Mouse (Mus musculus) small intestine, adult 2 months (tissue): ENCODE data around the gene Naa38. TPM values are rescaled to one million over a fixed set of nuclear protein-coding genes. Genes with fewer than 3 reads are reported as not detected.

ENCODE experiments used
- H3K27ac ChIP-seq: fragments of 200-500 bp; 2 replicates; pipeline ENCODE4 v1.5.1; 2012; ENCODE audit warnings: low read depth, low read length, control low read depth, inconsistent platforms; ENCODE audit not compliant: insufficient read depth
- H3K27me3 ChIP-seq: fragments of 200-500 bp; 2 replicates; pipeline ENCODE4 v1.6.1; 2012; ENCODE audit warnings: mild to moderate bottlenecking, moderate library complexity, low read length, inconsistent platforms; ENCODE audit not compliant: control insufficient read depth, insufficient read depth
- H3K36me3 ChIP-seq: fragments of 200-500 bp; 2 replicates; pipeline ENCODE4 v1.6.1; 2012; ENCODE audit warnings: mild to moderate bottlenecking, low read length, control low read depth, inconsistent platforms; ENCODE audit not compliant: control insufficient read depth, insufficient read depth
- H3K4me1 ChIP-seq: fragments of 200-500 bp; 2 replicates; pipeline ENCODE4 v1.6.1; 2012; ENCODE audit warnings: low read length, inconsistent platforms, mixed read lengths; ENCODE audit not compliant: control insufficient read depth, insufficient read depth, insufficient read length
- H3K4me3 ChIP-seq: fragments of 200-500 bp; 2 replicates; pipeline ENCODE4 v1.5.1; 2012; ENCODE audit warnings: low read depth, mild to moderate bottlenecking, control low read depth, inconsistent platforms, low read length, moderate library complexity
- CTCF ChIP-seq: fragments of 200-500 bp; IDR thresholded peaks from 2 replicates; pipeline ENCODE4 v1.5.1; 2012; ENCODE audit warnings: low read depth, mild to moderate bottlenecking, control low read depth, inconsistent platforms, low read length, moderate library complexity, mixed read lengths; ENCODE audit not compliant: insufficient replicate concordance, insufficient read length; ENCODE audit errors: extremely low read depth
- POLR2A ChIP-seq: fragments of 200-500 bp; IDR thresholded peaks from 2 replicates; pipeline ENCODE4 v1.6.1; 2012; ENCODE audit warnings: low read depth, mild to moderate bottlenecking, control low read depth, inconsistent platforms, low read length, moderate library complexity
- WGBS: fragments of 180-500 bp; shearing (Covaris S2); methylation state at CpG from one replicate; pipeline ENCODE4 v1.1.7; 2018; 5-methylcytosine and 5-hydroxymethylcytosine counted together
- polyA plus RNA-seq: library from polyadenylated mRNA; depleted of rRNA; stranded (reverse); fragments of >200 nt; gene quantifications from 2 replicates; pipeline ENCODE4 v1.2.3, GENCODE M21; 2012

Gene Naa38
- polyA plus RNA-seq, 1 experiment: 163 TPM

DNA sequence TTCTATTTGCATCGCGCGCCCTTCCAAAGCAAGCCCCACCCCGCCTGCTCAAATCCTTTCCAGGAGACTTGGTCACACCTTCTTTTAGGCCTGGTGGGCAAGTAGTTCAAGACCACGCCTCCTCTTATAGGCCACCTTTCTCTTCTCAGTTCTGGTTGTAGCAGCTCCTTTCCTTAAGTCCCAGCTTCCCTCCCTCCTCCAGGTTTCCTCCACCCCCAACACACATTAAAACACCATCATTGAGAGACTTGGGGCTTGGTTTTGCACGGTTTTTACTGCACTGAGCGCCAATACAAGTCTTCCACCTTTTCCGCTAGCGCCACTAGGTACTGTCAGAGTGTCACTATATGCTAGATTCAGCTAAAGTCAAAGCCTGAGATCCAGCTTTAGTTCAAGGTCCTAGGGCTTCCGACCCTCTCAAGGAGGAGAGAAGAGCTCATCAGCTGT, 25.3 kb downstream of the Naa38 start:
- Histone ChIP-seq H3K4me1 (peaks cover 15% of the 10 kb centered on the region; the same call in 1 of the 2 replicates), H3K27me3 (no peaks in the 10 kb centered on the region), H3K36me3 (no peaks in the 10 kb centered on the region), H3K4me3 (peak overlapping the region; percentile 44), H3K27ac (no peak overlapping the region)
- TF ChIP-seq CTCF: no peak
- no peak for TF ChIP-seq POLR2A
- 24% methylated on average over 10 of the region's 10 CpGs for WGBS

DNA sequence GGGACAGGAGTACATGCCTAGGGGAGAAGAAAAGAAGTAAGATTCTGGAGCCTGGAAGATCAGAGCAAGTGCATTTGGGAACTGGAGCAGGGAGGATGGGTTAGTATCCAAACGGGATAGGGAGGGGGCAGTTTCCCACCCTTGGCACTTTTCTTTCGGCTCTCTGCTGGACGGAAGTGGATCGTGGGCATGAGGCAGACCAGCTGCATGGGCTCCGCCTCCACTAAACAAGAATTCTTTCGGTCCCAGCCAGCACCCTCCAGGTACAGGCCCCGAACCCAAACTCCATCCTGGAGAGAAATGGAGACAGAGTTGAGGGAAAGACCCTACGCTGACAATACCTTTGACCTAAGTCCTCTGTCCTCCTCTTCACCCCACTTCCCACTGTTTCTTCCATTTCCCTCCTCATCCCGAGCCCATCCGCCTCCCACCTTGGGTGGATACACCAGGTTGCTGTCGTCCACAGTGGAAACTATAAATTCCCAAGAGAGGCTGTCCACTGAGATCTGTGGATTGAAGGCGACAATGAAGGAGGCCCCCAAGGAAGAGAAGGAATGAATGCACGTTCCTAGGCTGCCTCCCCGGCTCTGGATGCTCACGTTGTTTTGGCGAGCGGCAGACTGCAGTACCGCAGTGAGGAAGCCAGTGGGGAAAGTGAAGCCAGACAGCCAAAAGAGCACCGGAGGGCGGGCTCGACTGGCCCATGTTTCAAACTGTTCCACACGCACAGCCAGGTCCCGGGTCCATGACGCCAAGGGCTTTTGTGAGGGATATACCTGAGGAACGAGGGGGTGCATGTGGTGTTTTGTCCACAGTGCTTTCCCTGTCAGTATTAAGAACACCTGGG, 26.1 kb downstream of the Naa38 start:
- H3K36me3 ChIP-seq: no peaks in the 10 kb centered on the region
- H3K27ac ChIP-seq: no peak overlapping the region
- peaks cover 15% of the 10 kb centered on the region; the same call in 1 of the 2 replicates for H3K4me1 ChIP-seq
- no peaks in the 10 kb centered on the region for H3K27me3 ChIP-seq
- H3K4me3 ChIP-seq: no peak overlapping the region
- WGBS: 52% methylated on average over 25 of the region's 25 CpGs
- TF ChIP-seq POLR2A (no peak), CTCF (no peak)

DNA sequence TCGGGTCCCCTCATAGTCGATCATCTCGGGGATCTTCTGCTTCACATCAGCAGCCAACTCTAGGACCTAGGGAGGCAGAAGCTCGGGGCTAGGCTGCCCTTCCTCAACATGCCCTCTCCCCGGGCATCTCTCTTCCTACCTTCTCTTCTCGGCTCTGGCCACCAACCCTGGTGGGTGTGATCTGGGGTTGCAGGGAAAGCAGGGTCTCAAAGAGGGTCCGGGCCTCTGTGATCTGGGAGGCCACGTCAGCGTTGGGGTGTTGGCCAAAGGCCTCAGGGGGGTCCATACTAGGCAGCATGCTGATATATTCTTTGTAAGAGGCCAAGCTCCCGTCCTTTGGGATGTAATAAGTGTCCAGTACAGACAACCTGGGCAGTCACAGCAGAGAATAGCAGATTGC, 27.6 kb downstream of the Naa38 start:
- TF ChIP-seq POLR2A (no peak), CTCF (no peak)
- no peaks in the 10 kb centered on the region for H3K27me3 ChIP-seq
- 90% methylated on average over 10 of the region's 10 CpGs for WGBS
- no peak overlapping the region for H3K4me3 ChIP-seq
- no peaks in the 10 kb centered on the region for H3K36me3 ChIP-seq
- H3K27ac ChIP-seq: no peak overlapping the region
- H3K4me1 ChIP-seq: peaks cover 13% of the 10 kb centered on the region; the same call in 1 of the 2 replicates

- 20% methylated on average over 6 of the region's 6 CpGs for WGBS
- Histone ChIP-seq H3K27ac (peak overlapping the region; percentile 96), H3K4me3 (no peak overlapping the region), H3K27me3 (no peaks in the 10 kb centered on the region), H3K4me1 (peaks cover 13% of the 10 kb centered on the region; the same call in 1 of the 2 replicates), H3K36me3 (no peaks in the 10 kb centered on the region)
- peak; percentile 42; the same call in 1 of the 2 replicates for TF ChIP-seq POLR2A
- TF ChIP-seq CTCF: no peak
Observed at GRCm38 (mm10) chr11:69423885-69424284, 28.6 kb downstream of the Naa38 start.

DNA sequence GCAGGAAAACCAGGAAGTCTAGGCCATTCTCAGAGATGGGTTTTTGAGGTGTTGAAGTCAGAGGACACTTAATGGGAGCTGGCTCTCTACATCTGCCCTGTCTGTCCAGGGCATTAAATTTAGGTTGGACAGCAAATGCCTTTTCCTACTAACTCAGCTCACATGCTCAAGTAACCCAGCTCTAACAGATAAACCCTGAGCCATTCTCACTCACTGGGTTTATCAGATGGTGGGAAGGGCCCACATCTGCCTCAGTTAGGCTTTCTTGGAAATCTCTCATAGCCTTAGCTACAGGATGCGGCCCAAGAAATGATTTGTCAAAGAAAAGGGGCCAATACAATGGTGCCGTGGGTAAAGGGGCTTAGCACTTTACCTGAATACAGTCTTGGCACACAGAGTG, 31.0 kb downstream of the Naa38 start:
- no peak overlapping the region for H3K4me3 ChIP-seq
- 85% methylated on average over 2 of the region's 2 CpGs for WGBS
- TF ChIP-seq POLR2A: no peak
- no peak for TF ChIP-seq CTCF
- H3K4me1 ChIP-seq: peaks cover 13% of the 10 kb centered on the region
- no peaks in the 10 kb centered on the region for H3K27me3 ChIP-seq
- no peaks in the 10 kb centered on the region for H3K36me3 ChIP-seq
- no peak overlapping the region for H3K27ac ChIP-seq

DNA sequence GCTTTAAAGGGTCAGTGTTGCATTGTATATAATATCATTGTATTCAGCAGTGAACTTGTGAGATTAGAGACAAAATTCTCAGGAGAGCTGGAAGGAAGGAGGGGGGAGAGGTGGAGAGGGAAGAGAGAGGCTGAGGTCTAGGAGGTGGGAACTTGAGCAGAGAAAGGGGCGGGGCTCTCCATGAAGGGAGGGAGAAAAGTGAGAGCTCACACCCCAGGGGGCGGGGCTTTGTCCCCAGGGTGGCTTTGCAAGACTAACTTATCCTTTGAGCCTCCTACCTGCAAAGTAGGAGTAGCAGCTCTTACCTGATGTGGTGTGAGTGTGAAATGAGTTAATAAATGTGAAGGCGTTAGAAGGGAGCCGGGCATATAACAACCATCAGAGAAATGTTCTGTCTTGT, 33.5 kb downstream of the Naa38 start:
- WGBS: 15% methylated on average over 4 of the region's 4 CpGs
- Histone ChIP-seq H3K36me3 (no peaks in the 10 kb centered on the region), H3K27me3 (no peaks in the 10 kb centered on the region), H3K4me1 (peaks cover 7% of the 10 kb centered on the region), H3K27ac (peak overlapping the region; percentile 35; the same call in 1 of the 2 replicates), H3K4me3 (no peak overlapping the region)
- TF ChIP-seq CTCF (no peak), POLR2A (no peak)

- Histone ChIP-seq H3K4me1 (peaks cover 4% of the 10 kb centered on the region), H3K4me3 (no peak overlapping the region), H3K27ac (peak overlapping the region; percentile 35; the same call in 1 of the 2 replicates), H3K27me3 (no peaks in the 10 kb centered on the region), H3K36me3 (no peaks in the 10 kb centered on the region)
- TF ChIP-seq POLR2A (no peak), CTCF (no peak)
- 29% methylated on average over 2 of the region's 2 CpGs for WGBS
Observed at GRCm38 (mm10) chr11:69429313-69429712, 34.0 kb downstream of the Naa38 start.
